Mouse (Mus musculus) frontal cortex, postnatal 10 days (tissue): ENCODE measurements around the gene Fbn1.

ENCODE experiments used
- DNase-seq, 2 experiments: peaks; one replicate each; pipeline ENCODE4 v3.0.0; 2022; ENCODE audit warnings: low spot score in 2 of 2, mixed read lengths in 1 of 2

Fbn1 gene

DNA sequence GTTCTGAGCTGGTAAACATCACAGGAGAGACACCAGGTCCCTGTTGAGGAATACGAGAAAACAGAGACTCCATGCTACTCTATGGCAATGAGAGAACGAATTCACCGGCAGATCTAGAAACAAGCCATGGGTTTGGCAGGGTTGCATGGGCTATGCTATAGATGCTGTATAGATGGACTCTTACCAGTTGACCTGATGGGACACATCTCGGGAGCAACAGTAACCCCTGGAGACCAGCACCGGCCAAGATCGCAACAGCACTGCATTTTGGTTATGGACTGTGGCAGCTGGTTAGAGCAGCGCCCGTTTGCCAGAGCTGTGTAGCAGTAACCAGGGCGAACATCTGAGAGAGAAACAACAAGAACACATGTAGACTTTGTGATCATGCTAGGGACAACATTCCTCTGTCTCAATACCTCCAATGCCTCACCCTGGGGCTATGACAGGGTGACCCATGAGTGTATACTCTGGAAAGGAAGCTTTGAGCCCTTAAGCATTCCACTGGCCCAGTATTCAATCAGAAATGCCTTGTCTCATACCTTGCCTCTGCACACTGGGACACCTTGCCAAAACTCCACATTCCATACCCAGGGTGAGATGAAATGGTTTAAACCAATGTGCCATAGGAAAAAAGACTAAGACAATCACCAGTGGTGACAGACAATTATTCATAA, 113.2 kb downstream of the Fbn1 start:
- no peak for DNase-seq

DNA sequence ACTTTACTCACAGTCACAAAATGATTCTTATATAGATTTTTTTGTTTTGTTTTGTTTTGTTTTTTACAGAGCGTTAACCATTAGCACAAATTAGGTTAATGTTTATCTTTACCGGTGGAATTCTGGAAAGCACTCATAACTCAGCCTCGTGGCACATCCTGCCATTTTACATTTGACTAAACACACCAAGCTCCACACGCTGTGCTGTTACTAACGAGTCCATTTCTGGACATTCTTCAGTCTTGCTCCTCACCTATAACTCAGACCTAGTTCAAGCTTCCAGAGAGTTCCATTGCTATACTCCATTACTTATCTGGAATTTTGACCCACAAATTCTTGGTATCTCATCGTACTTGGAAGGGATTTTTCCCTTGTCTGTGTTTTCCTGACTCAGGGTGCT, 116.2 kb downstream of the Fbn1 start:
- no peak for DNase-seq

GRCm38 (mm10) chr2:125389796-125390195, 118.0 kb downstream of the Fbn1 start:
- DNase-seq = no peak

DNA sequence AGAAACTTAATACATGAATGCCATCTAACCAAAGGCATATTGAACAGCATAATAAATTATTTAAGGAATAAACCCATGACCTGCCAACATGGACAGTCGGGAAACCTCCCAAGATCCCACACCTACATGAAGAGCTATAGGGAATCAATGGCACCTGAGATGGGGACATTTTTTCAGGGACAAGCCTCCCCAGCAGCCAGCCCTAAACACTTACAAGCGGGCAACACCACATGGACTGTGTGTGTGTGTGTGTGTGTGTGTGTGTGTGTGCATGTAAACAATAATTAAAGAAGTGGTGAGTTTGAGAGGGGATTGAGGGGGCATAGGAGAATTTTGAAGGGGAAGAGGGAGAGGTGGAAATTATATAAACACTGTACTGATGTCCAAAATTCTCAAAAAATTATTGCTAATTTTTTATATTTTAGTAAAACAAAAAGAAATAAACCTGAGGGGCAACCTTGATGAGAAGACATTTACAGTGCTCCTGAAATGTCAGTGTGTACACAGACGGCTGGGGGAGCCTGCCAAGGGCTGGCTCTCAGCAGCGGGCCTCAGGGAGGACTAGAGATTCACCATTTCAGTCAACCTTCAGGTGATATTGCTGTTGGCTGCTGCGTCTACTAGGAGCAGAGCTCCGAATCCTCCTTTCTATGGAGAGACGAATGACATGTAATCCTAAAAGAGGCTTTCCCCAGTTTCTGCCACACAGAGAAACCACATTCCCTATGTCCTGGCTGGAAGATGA, 121.4 kb downstream of the Fbn1 start:
- DNase-seq = no peak

- DNase-seq = no peak
Observed at GRCm38 (mm10) chr2:125384941-125385340, 122.9 kb downstream of the Fbn1 start.

DNA sequence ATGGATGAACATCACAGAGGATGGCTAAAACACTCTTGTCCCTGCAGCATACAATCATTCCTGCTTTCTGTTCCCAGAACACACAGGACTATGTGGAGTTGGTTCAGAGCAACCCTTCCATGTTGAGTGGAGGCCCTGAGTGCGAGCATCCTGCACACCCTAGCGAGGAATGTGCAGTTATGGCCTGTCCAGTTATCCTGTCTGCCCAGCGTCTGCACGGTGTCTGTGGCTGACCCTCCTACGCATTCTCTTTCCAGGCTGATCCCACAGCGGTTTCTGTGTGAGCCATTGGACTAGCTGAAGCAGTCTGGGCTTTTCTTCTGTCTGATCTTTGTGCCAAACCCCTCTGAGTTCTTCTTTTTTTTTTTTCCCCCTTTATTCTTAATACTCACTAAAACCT, 123.4 kb downstream of the Fbn1 start:
- DNase-seq = no peak

DNA sequence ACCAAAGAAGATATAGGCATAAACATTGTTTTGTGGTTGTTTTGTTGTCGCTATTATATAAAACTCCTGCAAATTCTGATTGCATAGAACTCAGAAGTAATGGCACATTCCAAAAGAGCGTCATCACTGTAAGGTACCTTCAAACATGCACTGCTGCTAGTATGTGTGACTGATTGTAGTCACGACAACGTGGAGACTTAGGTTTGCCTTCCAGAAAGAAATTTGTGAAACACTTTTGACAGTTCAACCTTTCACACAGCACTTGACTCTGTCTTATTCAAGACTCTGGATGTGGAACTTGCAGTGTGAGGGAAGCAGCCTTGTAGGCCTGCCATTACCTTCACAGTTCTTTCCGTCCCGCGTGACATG, 124.5 kb downstream of the Fbn1 start:
- no peak for DNase-seq

- DNase-seq = no peak
Observed at GRCm38 (mm10) chr2:125382613-125383272, 125.0 kb downstream of the Fbn1 start.

DNA sequence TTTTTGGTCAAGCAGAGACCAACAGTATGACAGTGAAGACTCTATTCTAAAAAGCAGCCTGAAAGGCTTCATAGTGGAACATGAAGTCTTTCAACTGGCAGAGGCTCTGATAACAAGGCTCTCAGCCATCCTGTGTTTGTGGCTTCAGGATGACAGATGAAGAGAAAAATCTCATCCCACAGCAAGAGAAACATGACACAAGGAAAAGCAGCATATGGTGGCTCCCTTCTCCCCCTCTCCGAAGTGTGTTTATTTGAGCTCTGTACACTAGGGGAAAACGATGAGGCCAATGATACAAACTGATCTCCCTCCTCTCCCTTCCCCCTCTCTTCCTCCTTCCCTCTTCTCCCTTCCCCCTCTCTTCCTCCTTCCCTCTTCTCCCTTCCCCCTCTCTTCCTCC, 127.7 kb downstream of the Fbn1 start:
- DNase-seq = no peak

GRCm38 (mm10) chr2:125379206-125379605, 128.6 kb downstream of the Fbn1 start:
- DNase-seq = no peak

DNA sequence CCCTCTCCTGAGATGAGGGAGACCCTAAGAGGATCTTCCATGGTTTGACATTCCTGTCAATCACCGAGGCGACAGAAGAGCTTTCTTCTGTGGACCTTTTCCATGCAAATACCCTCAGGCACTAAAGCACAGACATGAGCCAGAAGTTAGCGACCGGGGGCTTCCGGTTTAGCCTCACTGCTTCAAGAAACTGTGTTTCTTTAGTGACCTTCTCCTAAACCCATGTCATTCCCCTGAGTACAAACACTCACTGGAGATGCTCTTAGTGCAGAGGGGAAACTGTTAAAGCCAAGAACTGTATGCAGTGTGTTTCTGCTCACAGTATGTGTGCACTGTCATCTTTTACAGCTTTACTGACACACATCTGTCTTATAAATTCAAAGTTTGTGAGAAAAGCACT, 131.9 kb downstream of the Fbn1 start:
- DNase-seq = no peak

GRCm38 (mm10) chr2:125375301-125375700, 132.5 kb downstream of the Fbn1 start:
- DNase-seq = no peak

DNA sequence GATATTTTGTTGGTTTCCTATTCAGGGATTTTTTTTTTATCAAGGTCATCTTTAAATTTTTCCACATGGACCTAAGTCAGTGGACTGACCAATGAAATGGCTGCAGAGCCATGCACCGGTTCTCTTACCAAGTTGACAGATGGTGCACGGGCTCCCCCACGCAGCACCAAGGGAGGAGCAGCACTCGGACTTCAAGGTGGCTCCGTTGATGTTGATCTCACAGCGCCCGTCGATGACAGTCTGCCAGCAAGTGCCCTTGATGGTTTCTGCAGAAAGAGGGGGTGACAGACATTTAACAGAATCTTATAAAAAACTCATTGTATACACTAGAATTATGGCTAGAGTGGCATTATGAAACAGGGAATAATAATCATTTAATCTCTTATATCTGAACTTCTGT, 138.1 kb downstream of the Fbn1 start:
- no peak for DNase-seq

- DNase-seq = no peak
Observed at GRCm38 (mm10) chr2:125368616-125369015, 139.2 kb downstream of the Fbn1 start.

GRCm38 (mm10) chr2:125361661-125362060, 146.1 kb downstream of the Fbn1 start:
- no peak for DNase-seq

DNA sequence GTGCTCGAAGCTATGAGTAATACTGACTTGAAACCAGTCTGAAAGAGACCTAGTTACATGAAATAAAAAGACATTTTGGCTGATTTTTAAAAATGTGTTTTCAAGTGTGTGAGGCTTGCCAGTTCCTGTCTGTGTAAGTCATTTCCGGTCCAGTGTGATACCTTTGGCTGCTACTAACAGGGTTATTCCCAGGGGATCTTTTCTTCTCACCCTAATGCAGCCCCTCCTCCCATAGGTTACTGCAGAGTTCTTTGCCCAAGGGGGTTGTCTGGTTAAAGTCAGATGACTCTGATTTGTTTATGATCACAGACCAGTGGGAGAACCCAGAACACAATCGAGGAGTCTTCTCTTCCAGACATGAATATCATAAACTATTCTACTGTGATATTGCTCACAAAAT, 151.3 kb downstream of the Fbn1 start:
- no peak for DNase-seq

DNA sequence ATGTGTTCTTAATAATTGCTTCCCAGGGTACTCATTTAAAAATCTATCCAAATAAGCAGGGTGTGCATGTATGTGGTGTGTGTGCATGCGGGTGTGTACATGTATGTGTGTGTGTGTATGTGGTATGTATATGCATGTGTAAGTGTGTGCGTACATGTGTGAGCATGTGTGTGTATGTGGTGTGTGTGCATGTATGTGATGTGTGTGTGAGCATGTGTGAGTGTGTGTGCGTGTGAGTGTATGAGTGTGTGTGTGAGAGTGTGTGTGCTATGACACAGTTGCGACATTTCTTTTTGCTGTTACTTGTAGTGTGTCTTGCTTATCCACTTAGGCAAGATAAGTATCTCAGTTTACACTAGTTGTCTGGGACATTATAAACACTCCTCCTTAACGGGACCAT, 151.7 kb downstream of the Fbn1 start:
- DNase-seq = no peak

- DNase-seq = no peak
Observed at GRCm38 (mm10) chr2:125355216-125355971, 152.4 kb downstream of the Fbn1 start.

DNA sequence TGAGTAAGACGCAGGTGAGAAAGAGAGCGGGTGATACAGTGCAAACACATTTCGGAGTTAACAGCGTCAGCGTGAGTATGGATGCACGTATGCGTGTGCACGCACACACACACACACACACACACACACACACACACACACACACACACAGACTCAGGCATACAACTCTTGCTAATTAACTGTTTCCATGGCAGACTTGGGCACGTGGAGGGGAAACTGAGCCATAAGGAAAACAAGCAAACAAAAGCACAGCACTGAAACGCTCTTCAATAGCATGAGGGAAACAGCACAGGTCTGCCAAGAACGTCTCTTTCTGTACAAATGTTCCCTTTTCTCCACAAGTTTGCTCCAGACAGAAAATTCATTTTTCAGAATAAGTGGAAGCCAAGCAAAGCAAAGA, 153.2 kb downstream of the Fbn1 start:
- DNase-seq = no peak

DNA sequence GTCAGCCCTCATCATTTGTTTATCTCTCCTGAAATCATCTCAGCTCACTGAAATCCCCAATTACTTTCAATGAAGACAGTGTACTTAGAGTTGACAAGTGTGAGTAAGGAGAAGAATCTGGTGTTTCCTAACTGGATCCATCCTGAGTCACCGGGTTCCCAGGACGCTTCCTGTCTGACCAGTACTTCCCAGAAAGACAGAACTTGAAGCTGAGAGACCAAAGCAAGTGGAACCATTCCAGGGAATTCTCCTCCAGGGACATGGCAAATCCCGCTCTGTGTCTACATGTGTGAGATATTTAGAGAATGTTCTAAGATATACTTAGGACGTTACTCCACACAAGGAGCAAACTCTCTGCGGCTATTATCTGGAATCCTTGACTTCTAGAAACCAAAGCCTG, 158.6 kb downstream of the Fbn1 start:
- no peak for DNase-seq

DNA sequence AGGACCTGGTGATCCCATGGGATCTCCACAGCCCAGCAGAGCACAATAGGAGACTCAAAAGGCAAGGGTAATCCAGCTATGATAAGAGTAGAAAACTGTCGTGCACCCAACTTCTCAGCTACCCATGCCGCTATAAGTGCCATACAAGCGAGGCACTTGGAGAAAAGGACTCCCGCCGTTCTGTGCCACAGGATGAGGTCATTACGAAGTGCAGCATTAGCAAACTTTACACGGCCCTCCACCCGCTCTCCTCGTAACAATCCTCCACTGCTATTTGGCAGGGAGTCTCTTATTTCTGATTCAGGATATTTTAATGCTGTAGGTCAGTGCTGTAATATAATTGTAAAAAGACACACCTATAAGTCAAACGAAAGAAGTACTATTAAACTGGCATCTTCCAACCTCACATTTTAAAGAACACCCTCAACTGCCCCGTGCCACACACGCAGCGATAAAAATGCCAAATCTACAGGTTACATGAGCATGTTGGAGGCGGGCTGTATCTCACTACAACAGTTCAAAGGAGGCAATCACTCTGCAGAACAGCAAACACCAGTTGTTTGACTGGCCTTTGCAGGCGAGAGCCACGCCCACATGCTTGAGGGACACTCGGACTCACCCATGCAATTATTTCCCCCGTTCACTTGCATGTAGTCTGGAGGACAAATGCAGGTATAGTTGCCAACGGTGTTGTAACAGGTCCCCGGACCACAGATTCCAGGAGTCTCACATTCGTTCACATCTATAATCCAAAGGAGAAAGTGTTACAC, 165.4 kb downstream of the Fbn1 start:
- no peak for DNase-seq

DNA sequence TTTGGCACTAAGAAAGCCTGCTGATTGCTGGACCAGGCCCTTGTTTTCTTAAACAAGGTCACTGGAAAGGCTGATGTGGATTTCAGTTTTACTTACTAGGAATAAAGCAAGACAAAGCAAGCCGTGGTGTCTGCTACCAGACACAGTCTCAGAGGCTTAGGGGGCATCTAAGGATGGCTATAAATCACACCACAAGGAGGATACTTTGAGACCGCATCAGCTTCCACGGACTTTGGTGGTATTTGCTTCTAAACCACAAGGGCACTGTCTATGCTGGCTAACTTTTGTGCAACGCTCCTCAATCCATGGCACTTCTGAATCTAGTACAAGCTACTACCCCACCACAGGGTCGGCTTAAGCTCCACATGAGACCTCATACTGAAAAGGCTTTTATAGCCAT, 167.4 kb downstream of the Fbn1 start:
- DNase-seq = no peak
